Mouse (Mus musculus) cerebellum, adult 18-20 months (tissue): ENCODE results near the gene Hoxc13.

ENCODE experiments used
- DNase-seq, 2 experiments: peaks; one replicate each; pipeline ENCODE4 v3.0.0; 2021

The Hoxc13 gene

DNA sequence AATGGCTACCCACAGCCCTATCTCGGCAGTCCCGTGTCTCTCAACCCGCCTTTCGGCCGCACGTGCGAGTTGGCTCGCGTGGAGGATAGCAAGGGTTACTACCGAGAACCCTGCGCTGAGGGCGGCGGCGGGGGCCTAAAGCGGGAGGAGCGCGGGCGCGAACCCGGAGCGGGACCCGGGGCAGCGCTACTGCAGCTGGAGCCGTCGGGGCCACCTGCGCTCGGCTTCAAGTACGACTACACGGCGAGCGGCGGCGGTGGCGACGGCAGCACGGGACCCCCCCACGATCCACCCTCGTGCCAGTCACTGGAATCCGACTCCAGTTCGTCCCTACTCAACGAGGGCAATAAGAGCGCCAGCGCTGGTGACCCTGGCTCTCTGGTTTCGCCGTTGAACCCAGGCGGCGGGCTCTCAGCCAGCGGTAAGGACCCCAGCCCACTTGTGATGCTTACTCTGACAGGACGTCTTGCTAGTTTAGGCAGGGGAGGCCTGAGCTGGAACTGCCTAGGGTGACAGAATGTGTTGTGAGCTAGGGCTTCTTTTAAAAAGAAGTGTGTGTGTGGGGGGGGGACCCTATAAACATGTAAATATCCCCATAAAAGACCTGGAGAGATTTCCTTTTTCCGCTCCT is 16.2 kb downstream of the Hoxc13 start:
- no peak for DNase-seq

- DNase-seq: no peak
Observed at GRCm38 (mm10) chr15:102939256-102940155, 18.6 kb downstream of the Hoxc13 start.

GRCm38 (mm10) chr15:102942739-102943467 is 22.0 kb downstream of the Hoxc13 start:
- no peak for DNase-seq

DNA sequence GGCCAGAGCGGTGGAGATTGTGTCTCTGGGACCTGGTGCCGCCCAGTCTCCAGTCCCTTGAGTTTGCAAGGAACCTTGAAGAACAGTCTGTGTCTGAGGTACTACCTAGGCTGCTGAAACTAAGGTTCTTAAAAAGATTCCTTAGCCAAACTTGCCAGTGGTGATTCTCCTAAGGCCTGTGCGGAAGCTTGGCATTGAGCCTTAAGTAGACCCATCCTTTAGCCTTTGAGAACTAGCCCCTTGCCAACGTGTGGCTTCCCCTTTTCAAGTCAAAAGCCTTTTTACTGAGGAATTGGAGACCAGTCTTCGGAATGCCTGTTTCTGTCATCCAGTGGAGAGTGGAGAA is 22.5 kb downstream of the Hoxc13 start:
- DNase-seq: no peak

DNA sequence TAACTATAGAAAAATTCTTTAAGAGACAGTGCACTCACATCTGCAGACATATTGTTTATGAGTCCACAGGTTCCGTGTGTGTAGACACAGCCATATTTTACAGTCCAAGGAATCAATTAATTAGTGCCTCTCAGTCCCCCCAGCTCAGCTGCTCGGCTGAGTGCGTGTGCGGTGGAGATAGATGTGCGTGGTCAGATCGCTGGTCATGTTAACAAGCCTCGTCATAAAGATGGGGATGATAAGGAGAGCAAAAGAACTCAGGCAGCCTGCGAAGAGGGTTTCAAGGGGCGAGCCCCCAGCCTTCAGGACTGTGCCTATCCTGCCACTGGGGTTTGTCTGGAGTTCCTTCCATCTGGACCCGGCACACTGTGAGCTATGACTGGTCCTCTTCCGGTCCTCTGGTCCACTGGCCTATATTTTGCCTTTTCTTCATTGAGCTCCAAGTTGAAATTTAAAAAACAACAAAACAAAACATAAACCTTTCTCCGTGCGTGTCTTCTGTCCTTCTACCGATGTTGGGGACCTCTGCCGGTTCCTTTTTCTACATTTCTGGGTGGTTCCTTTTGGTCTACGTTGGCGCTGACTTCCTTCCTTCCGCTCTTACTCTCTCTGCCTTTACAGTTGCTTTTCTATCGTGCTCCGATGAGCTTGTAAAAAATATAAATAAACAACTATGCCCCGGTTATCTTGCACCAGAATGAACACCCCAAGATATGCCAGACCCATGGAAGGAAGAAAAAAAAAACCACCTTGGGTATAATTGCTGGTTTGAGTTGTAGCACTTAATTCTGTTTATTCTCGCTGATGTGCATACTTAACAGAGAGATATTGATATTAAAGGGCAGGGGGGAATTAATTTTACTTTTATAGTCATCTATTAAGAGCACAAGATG is 24.5 kb downstream of the Hoxc13 start:
- DNase-seq: no peak

GRCm38 (mm10) chr15:102947276-102947675 is 26.4 kb downstream of the Hoxc13 start:
- DNase-seq: no peak

- DNase-seq: no peak
Observed at GRCm38 (mm10) chr15:102948842-102949241, 27.9 kb downstream of the Hoxc13 start.

DNA sequence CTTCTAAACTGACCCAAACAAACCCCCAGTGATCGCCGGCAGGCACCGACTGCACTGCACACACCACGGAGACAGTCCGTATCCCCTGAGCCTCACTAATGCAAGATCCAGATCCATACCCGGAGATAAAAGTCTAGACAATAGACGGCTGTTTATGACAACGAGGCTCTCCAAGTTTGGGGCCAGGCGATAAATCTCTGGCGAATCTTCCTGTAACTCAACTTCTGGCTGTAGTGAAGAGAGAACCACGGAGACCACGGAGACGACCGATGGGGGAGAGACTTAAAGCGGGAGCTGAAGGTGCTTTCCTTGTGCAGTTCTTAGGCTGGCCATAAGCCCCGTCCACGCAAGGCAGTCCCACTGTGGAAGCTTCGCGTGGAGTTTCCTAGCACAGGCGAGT is 28.8 kb downstream of the Hoxc13 start:
- DNase-seq: no peak

- DNase-seq: no peak
Observed at GRCm38 (mm10) chr15:102950877-102951276, 30.0 kb downstream of the Hoxc13 start.

DNA sequence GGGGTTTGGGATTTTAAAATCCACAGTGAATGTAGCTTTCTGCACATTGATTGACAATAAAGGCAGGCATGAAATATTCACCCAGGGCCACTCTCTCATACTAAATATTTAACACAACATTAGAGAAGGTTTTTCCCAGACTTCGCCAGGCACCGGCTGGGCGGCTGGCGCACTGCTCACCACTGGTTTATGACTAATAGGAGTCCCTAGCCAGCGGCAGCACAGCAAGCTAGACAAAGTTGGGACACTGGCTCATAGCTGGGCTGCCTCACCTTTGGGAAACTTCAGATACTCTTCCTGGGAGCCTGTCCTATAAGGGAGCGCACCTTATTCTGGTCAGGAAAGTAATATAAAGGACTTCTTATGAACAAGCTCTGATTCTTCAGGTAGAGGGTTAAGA is 32.7 kb downstream of the Hoxc13 start:
- no peak for DNase-seq

GRCm38 (mm10) chr15:102954192-102955006 is 33.5 kb downstream of the Hoxc13 start, which contains the start of gene Hoxc11:
Hoxc11 (plus strand) TSS chr15:102954427.
- no peak for DNase-seq

GRCm38 (mm10) chr15:102955007-102955382 is 34.1 kb downstream of the Hoxc13 start:
- DNase-seq: no peak

DNA sequence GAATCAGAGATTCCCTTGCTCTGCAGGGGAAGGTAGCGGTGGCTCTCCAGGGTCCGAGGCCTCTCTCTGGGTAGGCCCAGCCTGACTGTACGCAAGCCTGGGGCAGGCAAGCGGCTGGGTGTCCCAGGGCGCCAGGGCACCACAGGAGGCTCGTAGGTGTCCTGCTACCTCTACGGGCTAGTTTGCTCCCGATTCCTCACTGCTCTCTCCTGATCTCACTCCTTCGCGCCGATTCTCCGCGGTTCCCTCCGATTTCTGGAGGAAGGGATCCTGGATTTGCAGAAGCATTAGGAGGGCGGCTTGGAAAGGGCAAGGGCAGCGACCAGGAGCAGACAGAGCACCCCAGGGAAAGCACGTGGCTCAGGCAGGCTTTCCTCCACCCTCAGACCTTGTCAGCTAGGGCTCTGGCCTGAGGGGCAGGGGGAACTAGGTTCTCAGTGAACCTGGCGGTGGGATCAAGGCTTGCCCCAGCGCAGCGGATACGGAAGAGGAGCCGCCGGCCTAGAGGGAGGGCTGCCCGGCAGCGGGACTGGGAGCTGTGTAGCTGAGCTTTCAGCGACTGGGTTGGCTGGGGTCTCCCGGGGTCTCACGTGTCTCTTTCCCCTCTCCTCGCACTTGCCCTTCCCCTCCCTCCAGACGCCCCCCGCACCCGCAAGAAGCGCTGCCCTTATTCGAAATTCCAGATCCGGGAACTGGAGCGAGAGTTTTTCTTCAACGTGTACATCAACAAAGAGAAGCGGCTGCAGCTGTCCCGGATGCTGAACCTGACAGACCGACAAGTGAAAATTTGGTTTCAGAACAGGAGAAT is 35.1 kb downstream of the Hoxc13 start:
- DNase-seq: no peak

DNA sequence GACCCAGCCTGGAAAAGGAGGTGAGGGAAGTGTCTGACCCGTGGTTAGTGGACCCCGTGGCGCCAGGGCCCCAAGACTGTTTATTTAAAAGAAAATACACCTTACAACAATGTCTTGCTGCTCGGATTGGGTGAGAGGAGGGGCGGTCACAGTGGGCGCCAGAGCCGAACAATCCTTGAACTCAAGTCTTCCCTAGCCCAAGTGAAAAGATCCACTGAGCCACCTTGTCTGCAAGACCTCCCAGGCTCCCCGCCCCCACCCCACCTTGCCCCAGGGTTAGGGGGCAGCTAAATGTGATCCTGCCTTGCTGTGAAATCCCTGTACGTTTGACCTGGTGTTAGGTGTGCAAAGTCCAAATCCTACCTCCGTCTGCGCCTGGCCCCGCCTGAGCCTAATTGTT is 36.0 kb downstream of the Hoxc13 start:
- DNase-seq: no peak

DNA sequence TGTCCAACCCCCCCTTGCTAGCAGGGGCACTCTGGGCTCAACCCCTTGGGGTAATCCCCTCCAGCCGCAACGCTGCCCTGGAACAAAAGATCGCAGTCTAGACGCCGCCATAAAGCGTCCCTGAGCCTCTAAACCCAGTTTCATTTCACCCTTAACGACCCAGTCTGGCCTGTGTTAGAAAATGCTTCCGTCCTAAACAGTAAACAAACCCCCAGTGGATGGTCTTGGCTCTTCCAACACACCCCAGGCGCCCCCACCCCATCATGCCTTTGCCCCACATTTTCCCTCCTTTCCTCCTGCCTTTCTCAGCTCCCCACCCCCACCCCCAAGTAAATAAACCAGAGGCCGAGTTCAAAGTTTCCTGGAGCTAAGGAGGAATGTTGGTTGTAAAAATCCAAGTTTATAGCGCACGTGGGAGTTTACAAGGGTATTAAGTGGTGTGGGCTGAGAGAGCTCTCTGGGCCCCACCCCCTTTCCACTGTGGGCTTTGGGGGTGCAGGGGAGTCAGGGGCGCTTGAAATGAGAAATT is 38.8 kb downstream of the Hoxc13 start:
- no peak for DNase-seq

- no peak for DNase-seq
Observed at GRCm38 (mm10) chr15:102961728-102962127, 40.8 kb downstream of the Hoxc13 start.

GRCm38 (mm10) chr15:102962492-102962891 is 41.6 kb downstream of the Hoxc13 start:
- no peak for DNase-seq

- no peak for DNase-seq
Observed at GRCm38 (mm10) chr15:102963259-102963658, 42.4 kb downstream of the Hoxc13 start.

- DNase-seq: no peak
Observed at GRCm38 (mm10) chr15:102963671-102964640, 43.1 kb downstream of the Hoxc13 start.
